Mouse (Mus musculus): ENCODE data around the gene Esyt3. TPM values are rescaled to one million over a fixed set of nuclear protein-coding genes. Genes with fewer than 3 reads are reported as not detected.

The Esyt3 gene
- 1.1 and 1.2 TPM in 2 replicates for polyA plus RNA-seq (2012; rRNA removed)
- polyA plus RNA-seq (2014; fragmentation: Nextera tagmentation; extraction: Ambion mirVana), result 0.59 and 0.69 TPM in 2 replicates

DNA sequence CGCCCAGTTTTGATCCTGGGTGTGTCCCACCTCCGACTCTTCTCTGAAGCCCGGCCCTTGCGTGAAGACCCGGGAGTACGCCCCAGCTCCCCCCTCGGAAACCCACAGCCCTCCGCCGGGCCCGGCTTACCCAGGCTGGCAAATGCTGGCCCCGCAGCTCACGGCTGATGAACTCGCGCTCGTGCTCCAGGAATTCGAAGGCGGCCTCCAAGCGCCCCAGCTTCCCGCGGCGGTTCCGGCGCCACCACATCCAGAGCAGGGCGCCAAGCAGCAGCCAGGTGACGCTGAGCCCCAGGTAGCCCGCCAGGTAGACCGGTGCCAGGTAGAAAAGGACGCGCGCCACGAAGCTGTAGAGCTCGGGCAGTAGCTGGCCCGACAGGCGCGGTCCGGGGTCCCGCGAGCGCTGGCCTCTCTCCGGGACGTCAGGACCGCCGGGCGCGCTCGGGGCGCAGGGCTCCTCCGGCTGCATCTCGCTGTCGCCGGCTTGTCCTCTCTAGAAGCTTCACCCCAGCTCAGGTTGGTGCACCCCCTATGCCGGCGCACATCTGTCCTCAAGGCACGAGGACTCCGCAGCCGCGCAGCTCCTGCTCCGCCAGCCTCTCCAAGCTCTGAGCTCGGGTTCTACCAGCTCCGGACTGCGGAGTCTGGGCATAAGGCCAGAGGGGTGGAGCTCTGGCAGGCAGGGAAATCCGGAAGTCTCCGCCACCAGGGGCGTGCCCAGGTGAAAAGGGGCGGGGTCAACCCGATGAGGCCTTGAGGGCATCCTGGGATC is at the start of gene Esyt3:
Gene Esyt3 (minus strand): TSS at position 637 of the 772 bp plus-strand sequence.
- H3K4me2 ChIP-seq (replicated peaks; ENCODE audit: low read depth, low read length, severe bottlenecking), result peak within 1 kb of the TSS; percentile 99
- no peak within 1 kb of the TSS for H3K27ac ChIP-seq (replicated peaks; ENCODE audit: low read depth, low read length)
- H3K9me3 ChIP-seq (ENCODE audit: control insufficient read depth, low read length), result no peaks in the 10 kb centered on the region
- peaks cover 9% of the 10 kb centered on the region; the same call in 1 of the 2 replicates for H3K4me1 ChIP-seq (ENCODE audit: control insufficient read depth, insufficient read depth, low read length)
- no peaks in the 10 kb centered on the region for H3K36me3 ChIP-seq (ENCODE audit: control insufficient read depth, insufficient read depth, low read length)
- no peak for TF ChIP-seq POLR2A (IDR thresholded peaks at IDR 0.05; ENCODE audit: borderline replicate concordance, extremely low read depth, insufficient read depth, insufficient read length)
- WGBS, result 0% methylated on average over 50 of the region's 66 CpGs
- H3K9ac ChIP-seq (ENCODE audit: low read depth, low read length, severe bottlenecking), result peak within 1 kb of the TSS; percentile 50
- ATAC-seq (ENCODE audit: low FRiP score, low read depth) (peak; percentile 55), DNase-seq (ENCODE audit: low spot score) (peak; percentile 59)
- H3K27me3 ChIP-seq (ENCODE audit: control insufficient read depth, insufficient read depth, low read length), result peaks cover 36% of the 10 kb centered on the region
- peak within 1 kb of the TSS; percentile 48 for H3K4me3 ChIP-seq (replicated peaks; ENCODE audit: low read length)

DNA sequence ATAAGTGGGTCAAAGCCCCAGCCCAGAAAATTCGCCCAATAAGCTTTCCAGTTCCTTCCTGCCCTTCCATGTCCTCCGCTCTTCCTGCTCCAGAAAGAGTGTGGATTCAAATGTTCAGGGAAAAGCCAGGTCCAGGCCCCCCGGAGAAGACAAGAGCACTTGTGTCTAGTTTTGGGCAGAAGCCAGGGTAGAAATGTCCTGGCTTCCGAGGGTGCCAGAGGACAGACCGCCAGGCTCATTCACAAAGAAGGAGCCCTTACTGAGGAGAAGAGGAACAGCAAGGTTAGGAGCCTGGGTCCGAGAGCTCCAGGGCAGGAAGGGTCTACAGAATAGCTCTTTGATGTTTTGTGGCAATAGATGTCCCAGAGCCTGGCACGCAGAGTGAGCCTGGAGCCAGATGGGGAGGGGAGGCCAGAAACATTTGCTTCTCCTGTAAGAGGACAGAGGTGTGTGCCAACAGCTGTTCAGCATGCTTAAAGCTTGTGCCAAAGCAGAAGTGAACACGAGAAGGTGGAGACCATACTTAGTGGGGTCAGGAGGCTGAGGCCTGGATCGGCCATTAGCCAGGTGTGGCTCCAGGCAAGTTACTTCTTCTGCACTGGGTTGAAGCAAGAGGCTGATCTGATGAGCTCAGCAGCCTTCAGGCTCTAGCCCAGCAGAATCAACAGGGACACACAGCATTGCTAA is 43.1 kb upstream of the Esyt3 start:
- 0 out of 2 replicates have a peak, but pooled peaks have one; percentile 13 for ATAC-seq (ENCODE audit: low FRiP score, low read depth)
- H3K4me2 ChIP-seq (replicated peaks; ENCODE audit: low read depth, low read length, severe bottlenecking), result no peak overlapping the region
- no peak overlapping the region for H3K27ac ChIP-seq (replicated peaks; ENCODE audit: low read depth, low read length)
- peaks cover 7% of the 10 kb centered on the region; the same call in 1 of the 2 replicates for H3K36me3 ChIP-seq (ENCODE audit: control insufficient read depth, insufficient read depth, low read length)
- 56% methylated on average over 9 of the region's 9 CpGs for WGBS
- peaks cover 16% of the 10 kb centered on the region for H3K4me1 ChIP-seq (ENCODE audit: control insufficient read depth, insufficient read depth, low read length)
- TF ChIP-seq POLR2A (IDR thresholded peaks at IDR 0.05; ENCODE audit: borderline replicate concordance, extremely low read depth, insufficient read depth, insufficient read length), result no peak
- no peak for DNase-seq (ENCODE audit: low spot score)
- H3K9ac ChIP-seq (ENCODE audit: low read depth, low read length, severe bottlenecking), result no peak overlapping the region
- no peaks in the 10 kb centered on the region for H3K27me3 ChIP-seq (ENCODE audit: control insufficient read depth, insufficient read depth, low read length)
- no peaks in the 10 kb centered on the region for H3K9me3 ChIP-seq (ENCODE audit: control insufficient read depth, low read length)
- no peak overlapping the region for H3K4me3 ChIP-seq (replicated peaks; ENCODE audit: low read length)

DNA sequence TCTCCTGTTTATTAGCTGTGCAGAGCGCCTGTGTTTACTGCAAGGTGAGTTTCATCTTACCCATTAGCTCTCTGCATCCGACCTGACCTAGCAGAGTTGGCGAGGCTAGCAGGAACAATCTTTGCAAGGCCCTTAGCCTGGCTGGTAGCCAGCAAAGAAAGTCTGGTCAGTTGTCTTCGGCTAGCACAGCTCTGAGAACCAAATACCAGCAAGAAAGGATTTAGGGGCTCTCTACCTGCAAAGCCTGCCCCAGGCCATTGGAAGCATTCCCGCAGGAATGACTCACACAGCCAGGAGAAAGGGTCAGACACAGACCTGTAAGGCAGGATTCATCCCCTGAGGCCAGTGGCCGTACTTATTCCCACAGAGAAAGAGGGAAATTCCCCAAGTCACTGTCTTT is 42.4 kb upstream of the Esyt3 start:
- 44% methylated on average over 6 of the region's 6 CpGs for WGBS
- no peak overlapping the region for H3K9ac ChIP-seq (ENCODE audit: low read depth, low read length, severe bottlenecking)
- H3K4me2 ChIP-seq (replicated peaks; ENCODE audit: low read depth, low read length, severe bottlenecking), result no peak overlapping the region
- no peak for TF ChIP-seq POLR2A (IDR thresholded peaks at IDR 0.05; ENCODE audit: borderline replicate concordance, extremely low read depth, insufficient read depth, insufficient read length)
- no peaks in the 10 kb centered on the region for H3K9me3 ChIP-seq (ENCODE audit: control insufficient read depth, low read length)
- H3K36me3 ChIP-seq (ENCODE audit: control insufficient read depth, insufficient read depth, low read length), result peaks cover 7% of the 10 kb centered on the region; the same call in 1 of the 2 replicates
- no peak overlapping the region for H3K4me3 ChIP-seq (replicated peaks; ENCODE audit: low read length)
- H3K27me3 ChIP-seq (ENCODE audit: control insufficient read depth, insufficient read depth, low read length), result no peaks in the 10 kb centered on the region
- H3K4me1 ChIP-seq (ENCODE audit: control insufficient read depth, insufficient read depth, low read length), result peaks cover 16% of the 10 kb centered on the region
- DNase-seq (ENCODE audit: low spot score), result no peak
- no peak for ATAC-seq (ENCODE audit: low FRiP score, low read depth)
- no peak overlapping the region for H3K27ac ChIP-seq (replicated peaks; ENCODE audit: low read depth, low read length)

DNA sequence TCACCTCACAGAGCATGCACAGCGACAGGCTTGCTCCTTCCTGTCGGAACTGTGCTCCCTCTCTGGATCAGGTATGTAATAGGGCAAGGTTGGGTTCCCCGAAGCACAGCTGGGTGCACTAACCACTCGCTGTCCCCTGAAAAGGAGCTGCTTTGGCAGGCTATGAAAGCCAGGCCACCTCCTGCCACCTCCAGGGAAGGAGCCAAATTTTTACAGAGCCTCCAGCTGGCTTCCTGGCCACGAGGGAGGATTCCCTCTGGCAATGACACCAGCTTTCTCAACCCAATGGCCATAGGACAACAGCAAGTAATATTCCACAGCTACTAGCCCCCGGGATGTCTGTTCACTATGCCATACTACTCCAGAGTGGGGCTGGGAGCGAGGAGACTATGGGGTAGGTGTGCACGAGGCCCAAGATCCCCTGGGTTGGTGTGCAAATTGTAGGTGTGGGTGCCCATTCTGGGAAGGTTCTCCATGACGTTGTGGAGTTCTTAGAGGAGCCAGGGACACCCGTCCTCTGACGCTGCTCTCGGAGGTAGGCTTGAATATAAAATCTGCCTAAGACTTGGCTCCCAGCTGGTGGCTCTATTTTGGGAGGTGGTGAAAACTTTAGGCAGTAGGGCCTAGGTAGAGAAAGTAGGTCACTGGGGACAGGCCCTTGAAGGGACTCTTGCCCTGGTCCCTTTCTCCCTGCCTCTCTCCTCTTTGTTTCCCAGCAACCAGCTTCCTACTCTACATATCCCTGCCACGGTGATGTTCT is 38.9 kb upstream of the Esyt3 start:
- DNase-seq (ENCODE audit: low spot score) (no peak), ATAC-seq (ENCODE audit: low FRiP score, low read depth) (no peak)
- H3K4me3 ChIP-seq (replicated peaks; ENCODE audit: low read length), result no peak overlapping the region
- H3K4me1 ChIP-seq (ENCODE audit: control insufficient read depth, insufficient read depth, low read length), result peaks cover 16% of the 10 kb centered on the region
- no peak for TF ChIP-seq POLR2A (IDR thresholded peaks at IDR 0.05; ENCODE audit: borderline replicate concordance, extremely low read depth, insufficient read depth, insufficient read length)
- no peaks in the 10 kb centered on the region for H3K9me3 ChIP-seq (ENCODE audit: control insufficient read depth, low read length)
- H3K36me3 ChIP-seq (ENCODE audit: control insufficient read depth, insufficient read depth, low read length), result peaks cover 18% of the 10 kb centered on the region
- no peak overlapping the region for H3K9ac ChIP-seq (ENCODE audit: low read depth, low read length, severe bottlenecking)
- H3K4me2 ChIP-seq (replicated peaks; ENCODE audit: low read depth, low read length, severe bottlenecking), result no peak overlapping the region
- no peaks in the 10 kb centered on the region for H3K27me3 ChIP-seq (ENCODE audit: control insufficient read depth, insufficient read depth, low read length)
- no peak overlapping the region for H3K27ac ChIP-seq (replicated peaks; ENCODE audit: low read depth, low read length)
- 84% methylated on average over 13 of the region's 13 CpGs for WGBS

DNA sequence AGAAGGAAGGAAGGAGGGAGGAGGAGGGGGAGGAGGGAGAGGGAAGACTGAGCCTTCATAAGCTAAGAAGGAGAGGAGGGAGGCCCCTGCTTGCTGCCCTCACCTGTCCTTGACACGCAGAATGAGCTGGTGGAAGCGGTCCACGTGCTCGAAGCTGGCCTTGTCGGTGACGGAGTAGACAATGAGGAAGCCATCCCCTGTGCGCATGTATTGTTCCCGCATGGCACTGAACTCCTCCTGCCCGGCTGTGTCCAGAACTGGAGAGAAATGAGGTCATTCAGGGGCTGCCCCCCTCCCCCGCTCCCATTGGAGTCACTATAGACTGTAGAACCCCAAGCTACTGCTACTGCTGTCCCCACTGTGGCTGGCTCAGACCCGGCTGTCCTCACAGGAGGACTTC is 36.0 kb upstream of the Esyt3 start:
- Histone ChIP-seq H3K27ac (replicated peaks; ENCODE audit: low read depth, low read length) (no peak overlapping the region), H3K36me3 (ENCODE audit: control insufficient read depth, insufficient read depth, low read length) (peaks cover 19% of the 10 kb centered on the region), H3K9me3 (ENCODE audit: control insufficient read depth, low read length) (no peaks in the 10 kb centered on the region), H3K4me2 (replicated peaks; ENCODE audit: low read depth, low read length, severe bottlenecking) (no peak overlapping the region), H3K4me3 (replicated peaks; ENCODE audit: low read length) (no peak overlapping the region), H3K9ac (ENCODE audit: low read depth, low read length, severe bottlenecking) (no peak overlapping the region), H3K4me1 (ENCODE audit: control insufficient read depth, insufficient read depth, low read length) (no peaks in the 10 kb centered on the region), H3K27me3 (ENCODE audit: control insufficient read depth, insufficient read depth, low read length) (no peaks in the 10 kb centered on the region)
- 89% methylated on average over 11 of the region's 11 CpGs for WGBS
- no peak for TF ChIP-seq POLR2A (IDR thresholded peaks at IDR 0.05; ENCODE audit: borderline replicate concordance, extremely low read depth, insufficient read depth, insufficient read length)
- no peak for DNase-seq (ENCODE audit: low spot score)
- ATAC-seq (ENCODE audit: low FRiP score, low read depth), result no peak

Data from limb, embryonic 14.5 days (tissue).